Mouse (Mus musculus) kidney, postnatal 10 days (tissue): ENCODE measurements around the gene Hmgcs1.
A peak's percentile ranks its signal among the peaks of the same experiment; 100 is the strongest.
"Not testable (repeated sequence)": the region's sequence is repeated elsewhere in the genome, so short reads cannot be mapped to it uniquely, and the experiment has no call there.

Experiments
- DNase-seq: peaks from one replicate; pipeline ENCODE4 v3.0.0; 2021; ENCODE audit warnings: mixed read lengths

The Hmgcs1 gene

GRCm38 (mm10) chr13:119690039-119690728 is at the start of gene Hmgcs1:
Gene Hmgcs1 (plus strand): TSS chr13:119690379.
- peak; percentile 100 for DNase-seq

- peak; percentile 55 for DNase-seq
These were observed 49.7 kb upstream of the Hmgcs1 start for GRCm38 (mm10) chr13:119640504-119640903.

- DNase-seq, result no peak
These were observed 49.0 kb upstream of the Hmgcs1 start for GRCm38 (mm10) chr13:119641145-119641544.

- no peak for DNase-seq
These were observed 45.4 kb upstream of the Hmgcs1 start for GRCm38 (mm10) chr13:119644769-119645168.

GRCm38 (mm10) chr13:119646511-119646910 is 43.7 kb upstream of the Hmgcs1 start:
- no peak for DNase-seq

GRCm38 (mm10) chr13:119648891-119649698 is 41.1 kb upstream of the Hmgcs1 start:
- peak; percentile 17 for DNase-seq

GRCm38 (mm10) chr13:119649699-119650046 is 40.5 kb upstream of the Hmgcs1 start:
- no peak for DNase-seq

- DNase-seq, result no peak
These were observed 35.4 kb upstream of the Hmgcs1 start for GRCm38 (mm10) chr13:119654734-119655133.

- no peak for DNase-seq
These were observed 33.9 kb upstream of the Hmgcs1 start for GRCm38 (mm10) chr13:119656246-119656645.

GRCm38 (mm10) chr13:119656846-119657416 is 33.2 kb upstream of the Hmgcs1 start:
- DNase-seq, result no peak

- DNase-seq, result peak; percentile 63
These were observed 28.8 kb upstream of the Hmgcs1 start for GRCm38 (mm10) chr13:119661420-119661819.

GRCm38 (mm10) chr13:119678794-119679193 is 11.4 kb upstream of the Hmgcs1 start:
- DNase-seq, result no peak

- DNase-seq, result no peak
These were observed 10.5 kb upstream of the Hmgcs1 start for GRCm38 (mm10) chr13:119679721-119680120.

GRCm38 (mm10) chr13:119681161-119681560 is 9.0 kb upstream of the Hmgcs1 start:
- DNase-seq, result no peak

GRCm38 (mm10) chr13:119684416-119685177 is 5.6 kb upstream of the Hmgcs1 start:
- no peak for DNase-seq

GRCm38 (mm10) chr13:119689709-119690038 is 505 bp upstream of the Hmgcs1 start:
- no peak for DNase-seq

- DNase-seq, result peak; percentile 80
These were observed 869 bp downstream of the Hmgcs1 start for GRCm38 (mm10) chr13:119690876-119691620.

GRCm38 (mm10) chr13:119691958-119692357 is 1.8 kb downstream of the Hmgcs1 start:
- DNase-seq, result not testable (repeated sequence)

- no peak for DNase-seq
These were observed 5.5 kb downstream of the Hmgcs1 start for GRCm38 (mm10) chr13:119695676-119696075.

GRCm38 (mm10) chr13:119696496-119696895 is 6.3 kb downstream of the Hmgcs1 start:
- DNase-seq, result no peak

- DNase-seq, result no peak
These were observed 8.3 kb downstream of the Hmgcs1 start for GRCm38 (mm10) chr13:119698436-119698835.

- no peak for DNase-seq
These were observed 14.1 kb downstream of the Hmgcs1 start for GRCm38 (mm10) chr13:119704280-119704679.
